Mouse (Mus musculus) hindbrain, embryonic 15.5 days (tissue): ENCODE data around the gene Lrig3. TPM values are rescaled to one million over a fixed set of nuclear protein-coding genes. Genes with fewer than 3 reads are reported as not detected.

Source experiments
- ATAC-seq: fragments of 200-750 bp; cut with Nextera tagmentation; 2 replicates; pipeline ENCODE4 v1.8.0; 2017; ENCODE audit warnings: low read depth, moderate number of reproducible peaks, moderate TSS enrichment; ENCODE audit not compliant: low FRiP score
- H3K27ac ChIP-seq: fragments of 300-500 bp; sonication (generic); replicated peaks from 2 replicates; pipeline ENCODE4 v1.5.1; 2015; ENCODE audit warnings: mild to moderate bottlenecking, inconsistent platforms
- H3K27me3 ChIP-seq: fragments of 300-500 bp; sonication (generic); 2 replicates; pipeline ENCODE4 v1.6.1; 2015; ENCODE audit warnings: control low read depth, inconsistent platforms
- H3K36me3 ChIP-seq: fragments of 300-500 bp; sonication (generic); 2 replicates; pipeline ENCODE4 v1.6.1; 2015; ENCODE audit warnings: control low read depth, inconsistent platforms
- H3K4me1 ChIP-seq: fragments of 300-500 bp; sonication (generic); replicated peaks from 2 replicates; pipeline ENCODE4 v1.6.1; 2015; ENCODE audit warnings: control low read depth, inconsistent platforms
- H3K4me2 ChIP-seq: fragments of 300-500 bp; sonication (generic); 2 replicates; pipeline ENCODE4 v1.6.1; 2015; ENCODE audit warnings: moderate library complexity, mild to moderate bottlenecking, inconsistent platforms
- H3K4me3 ChIP-seq: fragments of 300-500 bp; sonication (generic); 2 replicates; pipeline ENCODE4 v1.5.1; 2015; ENCODE audit warnings: mild to moderate bottlenecking, inconsistent platforms
- H3K9ac ChIP-seq: fragments of 300-500 bp; sonication (generic); 2 replicates; pipeline ENCODE4 v1.6.1; 2015; ENCODE audit warnings: inconsistent platforms
- H3K9me3 ChIP-seq: fragments of 300-500 bp; sonication (generic); 2 replicates; pipeline ENCODE4 v1.6.1; 2016; ENCODE audit warnings: control low read depth, inconsistent platforms
- WGBS: fragments of 180-500 bp; shearing (Covaris S2); methylation state at CpG from one replicate; pipeline ENCODE4 v1.1.7; 2015; 5-methylcytosine and 5-hydroxymethylcytosine counted together
- microRNA-seq: library from miRNA; unstranded; fragments of <30 nt; microRNA quantifications from one replicate; pipeline ENCODE4, GENCODE M21; 2016
- polyA plus RNA-seq: library from polyadenylated mRNA; unstranded; fragments of >200 nt; fragmentation: Nextera tagmentation; extraction: Ambion mirVana; gene quantifications from 2 replicates; pipeline ENCODE4 v1.2.1, GENCODE M21; 2015

Gene Lrig3
- polyA plus RNA-seq, 1 experiment from 2014 or later, result 4.1 TPM

- Histone ChIP-seq H3K9ac (no peak overlapping the region), H3K36me3 (peaks cover 10% of the 10 kb centered on the region; the same call in 1 of the 2 replicates), H3K9me3 (no peaks in the 10 kb centered on the region), H3K27ac (no peak overlapping the region), H3K27me3 (no peaks in the 10 kb centered on the region), H3K4me3 (no peak overlapping the region), H3K4me1 (no peaks in the 10 kb centered on the region), H3K4me2 (no peak overlapping the region)
- WGBS, result 92% methylated on average over 8 of the region's 8 CpGs
- no peak for ATAC-seq
Measured at GRCm38 (mm10) chr10:126014673-126015072, 48.7 kb downstream of the Lrig3 start.

- H3K4me3 ChIP-seq, result no peak overlapping the region
- no peak overlapping the region for H3K27ac ChIP-seq
- H3K4me1 ChIP-seq, result no peaks in the 10 kb centered on the region
- no peak overlapping the region for H3K4me2 ChIP-seq
- 91% methylated on average over 6 of the region's 6 CpGs for WGBS
- peaks cover 4% of the 10 kb centered on the region; the same call in 1 of the 2 replicates for H3K36me3 ChIP-seq
- no peak overlapping the region for H3K9ac ChIP-seq
- no peak for ATAC-seq
- no peaks in the 10 kb centered on the region for H3K9me3 ChIP-seq
- H3K27me3 ChIP-seq, result no peaks in the 10 kb centered on the region
Measured at GRCm38 (mm10) chr10:126015644-126016043, 49.7 kb downstream of the Lrig3 start.

- 85% methylated on average over 15 of the region's 15 CpGs for WGBS
- no peak overlapping the region for H3K4me2 ChIP-seq
- H3K36me3 ChIP-seq, result peaks cover 3% of the 10 kb centered on the region; the same call in 1 of the 2 replicates
- no peak overlapping the region for H3K9ac ChIP-seq
- no peaks in the 10 kb centered on the region for H3K27me3 ChIP-seq
- H3K4me3 ChIP-seq, result no peak overlapping the region
- no peak overlapping the region for H3K27ac ChIP-seq
- H3K4me1 ChIP-seq, result no peaks in the 10 kb centered on the region
- no peaks in the 10 kb centered on the region for H3K9me3 ChIP-seq
- ATAC-seq, result no peak
Measured at GRCm38 (mm10) chr10:126019350-126019991, 53.5 kb downstream of the Lrig3 start.

GRCm38 (mm10) chr10:126028574-126029440 lies 62.8 kb downstream of the Lrig3 start:
- no peak overlapping the region for H3K27ac ChIP-seq
- ATAC-seq, result no peak
- no peaks in the 10 kb centered on the region for H3K27me3 ChIP-seq
- no peaks in the 10 kb centered on the region for H3K9me3 ChIP-seq
- no peak overlapping the region for H3K4me3 ChIP-seq
- no peak overlapping the region for H3K9ac ChIP-seq
- WGBS, result 29% methylated on average over 8 of the region's 8 CpGs
- H3K4me2 ChIP-seq, result no peak overlapping the region
- peaks cover 7% of the 10 kb centered on the region for H3K4me1 ChIP-seq
- H3K36me3 ChIP-seq, result no peaks in the 10 kb centered on the region

GRCm38 (mm10) chr10:126029441-126030114 lies 63.6 kb downstream of the Lrig3 start:
- Histone ChIP-seq H3K27me3 (no peaks in the 10 kb centered on the region), H3K27ac (no peak overlapping the region), H3K9ac (no peak overlapping the region), H3K4me1 (peaks cover 7% of the 10 kb centered on the region), H3K9me3 (no peaks in the 10 kb centered on the region), H3K36me3 (no peaks in the 10 kb centered on the region), H3K4me2 (no peak overlapping the region), H3K4me3 (no peak overlapping the region)
- WGBS, result 48% methylated on average over 7 of the region's 7 CpGs
- ATAC-seq, result no peak

- H3K9me3 ChIP-seq, result no peaks in the 10 kb centered on the region
- no peak overlapping the region for H3K4me3 ChIP-seq
- no peak for ATAC-seq
- no peaks in the 10 kb centered on the region for H3K4me1 ChIP-seq
- 60% methylated on average over 3 of the region's 3 CpGs for WGBS
- no peak overlapping the region for H3K4me2 ChIP-seq
- no peak overlapping the region for H3K9ac ChIP-seq
- H3K27ac ChIP-seq, result no peak overlapping the region
- H3K27me3 ChIP-seq, result no peaks in the 10 kb centered on the region
- H3K36me3 ChIP-seq, result no peaks in the 10 kb centered on the region
Measured at GRCm38 (mm10) chr10:126056881-126057280, 90.9 kb downstream of the Lrig3 start.

GRCm38 (mm10) chr10:126062812-126063211 lies 96.8 kb downstream of the Lrig3 start:
- Histone ChIP-seq H3K27me3 (no peaks in the 10 kb centered on the region), H3K9me3 (0 out of 2 replicates have a peak, but pooled peaks cover 2% of the 10 kb centered on the region)

More at GRCm38 (mm10) chr10:126062812-126063211, 96.8 kb downstream of the Lrig3 start:
- no peak for ATAC-seq
- Histone ChIP-seq H3K4me1 (no peaks in the 10 kb centered on the region), H3K4me3 (no peak overlapping the region), H3K4me2 (no peak overlapping the region), H3K9ac (no peak overlapping the region), H3K27ac (no peak overlapping the region), H3K36me3 (no peaks in the 10 kb centered on the region)
- WGBS, result 90% methylated on average over 4 of the region's 4 CpGs

Small RNA genes within 50 kb of the gene (microRNA-seq; reads per million reads assigned to microRNA genes)
- gene Gm22183, result not detected
